Mouse (Mus musculus) E14TG2a.4 (cell line): ENCODE data around the gene Ano6.
A peak's percentile ranks its signal among the peaks of the same experiment; 100 is the strongest.

Experiments used
- CTCF ChIP-seq: conservative IDR thresholded peaks from 2 replicates; pipeline ENCODE4 v1.5.1; 2014; ENCODE audit warnings: low read length
- NANOG ChIP-seq: IDR thresholded peaks from 2 replicates; pipeline ENCODE4 v1.6.1; 2014; ENCODE audit warnings: borderline replicate concordance, low read length, mixed read lengths

- TF ChIP-seq CTCF, result peak; percentile 61
- no peak for TF ChIP-seq NANOG
Measured at GRCm38 (mm10) chr15:95767825-95768224, 22.8 kb upstream of the Ano6 start.
